Mouse (Mus musculus) cerebellum, adult 9-11 months (tissue): ENCODE measurements around the gene Fam25c.
A peak's percentile ranks its signal among the peaks of the same experiment; 100 is the strongest.

ENCODE experiments used
- DNase-seq: peaks from one replicate; pipeline ENCODE4 v3.0.0; 2022

Fam25c gene

DNA sequence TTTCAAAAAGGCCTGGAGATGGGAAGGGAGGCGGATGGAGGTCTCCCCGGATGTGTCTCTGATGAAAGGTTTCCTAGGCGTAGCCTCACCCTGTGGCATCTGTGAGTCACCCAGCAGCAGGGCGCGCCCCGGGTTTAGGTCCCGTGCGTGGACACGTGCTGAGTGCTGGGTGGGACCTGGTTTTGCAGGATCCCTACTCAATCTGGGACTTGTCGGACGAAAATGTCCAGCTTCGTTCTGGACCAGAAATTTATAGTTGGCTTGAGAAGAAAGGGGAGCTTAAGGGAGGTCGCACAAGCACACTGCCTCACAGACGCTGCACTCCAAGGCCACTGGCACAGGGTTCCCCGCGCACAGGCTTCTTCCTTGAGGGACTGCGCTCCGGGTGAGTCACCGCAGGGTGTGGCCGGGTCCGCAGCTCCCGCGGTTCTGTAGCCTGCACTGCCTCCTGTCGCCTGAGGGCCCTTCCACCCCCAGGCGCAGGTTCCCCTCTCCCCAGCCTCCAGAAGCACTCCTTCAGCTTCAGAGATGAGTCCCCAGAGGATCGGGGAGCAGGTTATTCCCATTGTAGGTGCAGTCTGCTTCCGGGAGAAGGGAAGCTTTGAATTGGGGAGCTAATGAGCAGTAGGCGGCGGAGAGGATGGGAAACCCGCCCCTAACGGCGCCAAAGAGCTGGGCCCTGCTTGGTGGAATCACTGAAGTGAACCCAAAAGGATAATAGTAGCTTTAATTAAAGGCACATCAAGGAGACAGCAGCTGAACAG lies 8.4 kb upstream of the Fam25c start:
- peak; percentile 70 for DNase-seq

DNA sequence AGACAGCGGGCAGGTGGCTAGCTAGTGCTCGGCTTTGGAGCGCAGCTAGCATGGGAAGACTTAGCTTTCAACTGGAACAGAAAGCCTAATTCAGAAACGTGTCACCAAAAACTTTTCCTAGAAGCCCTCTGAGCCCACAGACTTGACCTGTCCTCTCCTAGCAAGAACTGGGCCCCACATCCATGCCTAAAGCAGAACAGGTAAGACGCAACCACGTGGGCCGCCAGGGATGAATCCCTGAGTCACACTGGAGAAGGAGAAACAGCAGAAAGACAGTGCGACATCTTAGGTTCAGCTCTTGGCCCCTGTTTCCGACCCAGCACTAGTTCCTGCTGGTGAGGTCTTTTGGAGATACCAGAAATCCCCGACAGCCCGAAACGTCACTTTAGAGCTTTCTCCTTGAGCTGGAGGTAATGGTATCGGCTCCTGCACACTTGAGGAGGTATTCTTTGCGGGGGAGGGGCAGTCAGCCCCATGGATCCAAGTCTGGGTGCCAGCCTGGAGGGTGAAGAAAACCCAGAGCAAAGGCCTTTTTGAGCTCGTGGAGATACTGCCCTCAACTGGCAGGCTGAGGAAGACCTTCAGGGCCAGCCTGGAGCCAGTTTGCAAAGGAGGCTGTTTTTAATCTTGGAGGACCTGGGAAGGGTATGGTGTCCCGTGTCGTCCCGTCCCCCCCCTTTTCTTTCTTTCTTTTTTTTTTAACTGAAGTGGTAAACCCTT lies 7.7 kb upstream of the Fam25c start:
- DNase-seq, result peak; percentile 87

DNA sequence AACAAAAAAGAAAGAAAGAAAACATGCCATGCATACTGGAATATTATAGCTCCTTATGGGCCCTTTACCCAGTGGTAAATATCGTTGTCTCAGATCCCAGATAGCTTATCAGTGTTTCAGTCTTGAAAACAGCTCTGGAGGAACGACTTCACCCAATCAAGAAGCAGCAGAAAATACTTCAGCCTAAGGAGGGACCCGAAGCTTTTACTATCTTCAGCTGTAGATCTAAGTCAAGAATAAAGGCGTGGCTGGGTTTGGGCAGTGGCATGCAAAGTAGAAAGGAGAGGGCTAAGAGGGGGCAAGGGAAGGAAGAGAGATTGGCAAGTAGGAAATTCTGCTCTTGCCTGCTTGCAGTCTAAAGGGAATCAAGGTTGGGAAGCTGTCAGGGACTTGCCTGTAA lies 6.9 kb upstream of the Fam25c start:
- no peak for DNase-seq

DNA sequence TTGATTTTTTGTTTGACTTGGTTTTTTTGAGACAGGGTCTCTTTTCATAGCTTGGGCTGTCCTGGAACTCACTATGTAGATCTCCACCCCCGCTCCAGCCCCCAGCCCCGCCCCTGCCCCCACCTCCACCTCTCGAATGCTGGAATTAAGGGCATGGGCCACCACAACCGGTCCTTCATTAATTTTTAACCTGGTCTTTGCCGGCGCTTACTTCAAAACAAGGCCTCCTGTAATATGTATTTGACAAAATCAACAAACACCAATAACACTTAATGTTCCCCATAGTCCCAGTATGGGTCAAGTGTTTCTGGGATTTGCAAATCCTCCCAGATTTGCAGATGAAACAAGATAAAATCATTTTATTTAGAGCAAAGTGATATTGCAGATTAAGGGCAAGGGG lies 5.0 kb upstream of the Fam25c start:
- no peak for DNase-seq

DNA sequence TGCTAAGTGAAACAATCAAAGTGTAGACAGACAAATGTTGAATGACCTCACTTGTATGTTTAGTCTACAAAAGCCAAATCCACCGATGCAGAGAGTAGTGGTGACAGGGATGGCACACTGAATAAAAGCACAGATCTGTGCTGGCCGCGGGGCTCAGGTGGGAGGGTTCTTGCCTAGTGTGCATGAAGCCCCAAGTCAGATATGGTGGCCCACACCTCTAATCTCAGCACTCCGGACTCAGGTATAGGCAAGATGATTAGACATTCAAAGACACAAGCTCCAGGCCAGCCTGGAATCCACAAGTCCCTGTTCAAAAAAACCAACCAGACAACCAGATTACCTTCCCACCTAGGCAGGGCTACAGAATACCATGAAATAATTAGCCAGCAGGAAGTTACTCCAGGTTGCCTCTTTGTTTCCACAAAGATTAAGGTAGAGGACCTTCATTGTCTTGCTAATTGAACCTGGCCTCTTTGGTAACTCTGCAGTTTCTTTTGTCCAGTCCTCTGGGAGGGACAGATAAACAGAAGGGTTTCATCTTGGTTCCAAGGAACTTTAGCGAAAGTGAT lies 4.5 kb upstream of the Fam25c start:
- DNase-seq, result no peak

DNA sequence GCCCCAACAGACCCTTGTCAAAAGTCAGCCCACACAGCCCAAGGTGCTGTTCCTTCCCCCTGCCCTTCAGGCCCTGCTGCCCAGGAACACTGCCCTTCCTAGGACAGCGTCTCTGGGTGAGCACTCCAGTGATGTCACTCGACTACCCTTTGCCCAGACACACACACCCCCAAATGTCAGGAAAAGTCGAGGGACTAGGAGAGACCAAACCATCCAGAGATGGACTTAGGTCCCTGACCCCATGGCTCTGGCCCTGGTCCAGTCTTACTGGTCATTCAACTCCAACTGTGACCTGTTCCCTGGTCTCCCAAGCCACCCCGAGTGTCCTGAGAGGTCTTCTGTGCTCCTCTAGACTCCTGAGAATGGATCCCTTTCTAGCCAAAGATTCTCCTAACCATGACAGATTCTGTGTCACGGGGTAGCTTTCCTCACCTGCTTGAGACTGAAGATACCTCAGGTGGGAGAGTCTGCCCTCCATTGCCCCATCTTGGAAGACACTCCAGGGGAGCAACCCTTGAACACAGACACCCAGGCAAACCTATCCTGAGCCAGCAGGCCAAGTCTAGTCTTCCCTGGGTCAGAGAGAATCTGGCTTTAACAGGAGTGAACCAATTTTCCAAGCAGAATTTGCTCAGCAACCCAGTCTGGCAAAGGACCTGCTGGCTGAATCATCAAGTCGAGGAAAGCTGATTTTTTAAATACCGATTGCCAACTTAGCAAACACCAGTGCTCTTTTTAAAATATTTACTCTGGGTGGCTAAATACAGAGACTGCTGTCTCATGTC lies 2.6 kb upstream of the Fam25c start:
- no peak for DNase-seq

DNA sequence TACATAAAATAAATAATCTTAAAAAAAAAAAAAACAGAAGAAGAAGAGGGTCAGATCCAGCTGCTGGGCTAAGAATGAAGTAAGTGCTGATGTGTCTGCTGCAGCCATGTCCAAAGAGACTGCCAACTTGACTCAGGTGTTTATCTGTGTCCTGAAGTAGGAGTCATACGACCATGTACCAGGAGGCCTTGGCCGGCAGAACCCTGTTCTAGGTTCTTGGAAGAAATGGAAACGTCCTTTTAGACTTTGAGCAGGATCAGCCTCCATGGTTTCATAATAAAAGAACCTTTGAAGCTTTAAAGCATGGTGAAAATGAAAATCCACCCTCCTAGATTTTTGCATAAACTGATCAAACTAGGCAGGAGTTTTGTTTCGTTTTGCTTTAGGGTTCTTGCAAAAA lies 777 bp downstream of the Fam25c start:
- DNase-seq, result no peak

DNA sequence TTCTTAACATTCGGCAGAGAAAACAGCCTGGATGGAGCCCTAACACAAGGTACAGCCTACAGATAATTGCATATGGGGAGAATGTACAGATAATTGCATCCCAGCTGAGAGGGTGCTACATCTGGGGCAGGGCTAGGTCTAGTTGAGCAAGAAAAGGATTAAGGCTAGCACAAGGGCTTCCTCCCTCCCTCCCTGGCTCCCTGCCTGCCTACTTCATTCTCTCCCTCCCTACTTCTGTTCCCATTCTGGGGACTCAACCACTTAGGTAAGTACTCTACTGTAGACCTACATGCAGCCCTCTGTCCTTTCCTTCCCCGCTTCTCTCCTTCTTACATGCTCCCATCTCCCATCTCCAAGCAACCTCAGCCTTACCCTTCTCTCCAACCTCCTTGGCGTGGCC lies 1.9 kb downstream of the Fam25c start:
- DNase-seq, result no peak

DNA sequence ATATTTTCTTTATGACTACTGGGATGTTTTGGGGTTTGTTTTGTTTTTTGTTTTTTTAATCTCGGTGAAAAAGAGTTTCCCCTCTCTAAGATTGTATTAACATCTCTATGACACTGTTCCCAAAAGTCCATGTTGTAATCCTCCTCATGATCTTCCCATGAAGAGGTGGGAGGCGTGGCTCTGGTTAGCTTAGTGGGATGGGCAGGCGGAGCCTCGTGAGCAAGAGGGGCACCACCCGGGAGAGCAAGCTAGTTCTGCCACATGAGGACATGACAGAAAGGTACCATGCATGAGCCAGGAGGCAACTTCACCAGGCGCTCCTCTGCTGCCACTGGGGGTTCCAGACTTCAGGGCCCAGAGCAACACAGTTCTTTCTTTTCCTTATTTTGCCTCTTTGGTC lies 2.7 kb downstream of the Fam25c start:
- no peak for DNase-seq

DNA sequence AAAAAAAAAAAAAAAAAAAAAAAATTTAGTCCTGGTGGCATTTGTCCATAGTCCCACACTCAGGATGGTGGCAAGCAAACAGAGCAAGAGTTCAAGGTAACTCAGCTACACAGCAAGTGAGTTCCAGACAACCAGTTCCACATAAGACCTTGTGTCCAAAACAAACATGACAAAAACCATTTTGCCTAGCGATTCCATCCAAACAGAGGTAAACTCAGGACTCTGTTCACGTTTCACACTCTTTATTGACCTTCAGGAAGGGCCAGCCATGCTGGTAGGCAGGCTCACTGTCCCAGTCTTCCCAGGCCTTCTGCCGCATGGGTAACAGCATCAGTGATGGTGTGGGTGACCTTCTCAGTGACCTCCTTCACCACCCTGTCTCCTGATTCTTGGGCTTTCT lies 3.6 kb downstream of the Fam25c start:
- DNase-seq, result no peak

DNA sequence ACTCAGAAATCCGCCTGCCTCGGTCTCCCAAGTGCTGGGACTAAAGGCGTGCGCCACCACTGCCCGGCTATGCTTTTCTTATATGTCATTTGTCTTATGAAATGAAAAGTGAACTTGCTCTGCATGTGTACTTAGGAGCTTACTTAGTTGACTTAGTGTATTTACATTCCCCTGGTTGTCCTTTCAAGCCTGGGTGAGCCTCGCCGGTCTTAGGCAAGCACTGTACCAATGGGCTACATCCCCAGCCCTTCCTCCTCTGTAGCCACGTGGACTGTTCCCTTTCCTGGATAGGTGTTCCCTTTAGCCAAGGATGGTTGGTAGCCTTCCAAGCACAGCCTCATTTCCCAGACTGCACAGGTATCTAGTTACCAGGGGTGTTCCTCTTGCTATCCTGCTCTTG lies 6.2 kb downstream of the Fam25c start:
- DNase-seq, result no peak

DNA sequence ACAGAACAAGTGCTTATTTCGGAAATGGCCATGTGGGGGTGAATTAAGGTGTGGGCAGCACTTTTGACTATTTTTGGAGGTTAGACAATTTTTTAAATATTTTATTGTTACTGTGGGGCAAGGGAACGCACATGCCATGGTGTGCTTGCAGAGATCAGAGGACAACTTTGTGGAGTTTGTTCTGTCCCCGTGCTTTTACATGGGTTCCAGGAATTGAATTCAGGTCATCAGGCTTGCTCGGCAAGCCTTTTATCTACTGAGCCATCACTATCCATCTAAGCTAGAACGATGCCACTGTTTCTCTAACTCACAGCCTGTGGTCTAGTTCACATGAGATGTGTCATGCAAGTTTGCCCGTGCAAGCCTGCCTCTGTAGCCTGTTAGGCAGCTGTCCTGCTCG lies 6.9 kb downstream of the Fam25c start:
- DNase-seq, result no peak

DNA sequence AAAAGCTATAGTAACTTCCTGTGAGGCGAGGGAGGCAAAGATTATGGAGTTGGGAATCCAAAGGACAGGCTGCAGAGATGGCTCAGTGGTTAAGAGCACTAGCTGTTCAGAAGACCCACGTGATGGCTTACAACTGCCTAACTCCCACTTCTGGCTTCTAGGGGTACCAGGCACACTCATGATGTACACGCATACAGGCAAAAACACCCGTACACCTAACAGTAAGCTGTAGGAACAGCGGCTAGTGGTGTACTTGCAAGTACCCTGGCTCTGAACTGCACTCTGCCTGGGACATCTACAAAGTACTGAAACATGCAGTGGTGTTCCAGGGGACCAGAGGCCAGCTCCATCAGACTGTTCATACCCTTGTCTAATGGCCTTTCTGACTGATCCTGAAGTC lies 8.1 kb downstream of the Fam25c start:
- DNase-seq, result no peak

DNA sequence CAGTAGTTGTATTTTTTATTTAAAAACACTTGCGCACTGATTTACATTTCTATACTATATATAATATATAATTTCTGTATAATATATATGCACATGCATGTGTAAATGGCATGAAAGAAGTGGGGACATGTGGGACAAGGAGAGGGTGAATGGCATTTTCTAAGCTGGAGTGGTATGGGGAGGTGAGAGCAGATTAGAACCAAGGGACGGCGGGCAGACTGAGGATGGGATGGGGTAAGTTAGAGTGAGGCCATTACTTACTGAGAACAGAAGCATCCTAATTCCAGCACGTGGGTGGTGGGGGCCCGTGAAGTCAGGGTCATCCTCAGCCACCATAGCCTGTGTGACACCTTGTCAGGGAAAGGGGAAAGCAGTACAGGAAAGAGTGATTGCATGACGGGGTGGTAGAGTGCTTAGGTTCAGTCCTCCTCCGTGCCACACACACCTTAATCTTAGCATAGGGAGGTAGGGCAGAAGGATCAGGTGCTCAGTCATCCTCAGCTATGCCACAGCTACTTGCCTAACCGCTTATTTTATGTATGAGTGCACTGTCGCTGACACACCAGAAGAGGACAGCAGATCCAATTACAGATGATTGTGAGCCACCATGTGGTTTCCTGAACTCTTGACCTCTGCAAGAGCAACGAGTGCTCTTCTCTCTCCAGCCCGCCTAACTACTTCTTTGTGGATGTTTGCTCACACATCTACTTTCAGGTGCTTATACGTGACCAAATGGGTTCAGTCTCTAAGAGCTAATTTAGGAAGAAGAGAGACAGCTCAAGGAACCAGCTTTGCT lies 9.3 kb downstream of the Fam25c start:
- no peak for DNase-seq

DNA sequence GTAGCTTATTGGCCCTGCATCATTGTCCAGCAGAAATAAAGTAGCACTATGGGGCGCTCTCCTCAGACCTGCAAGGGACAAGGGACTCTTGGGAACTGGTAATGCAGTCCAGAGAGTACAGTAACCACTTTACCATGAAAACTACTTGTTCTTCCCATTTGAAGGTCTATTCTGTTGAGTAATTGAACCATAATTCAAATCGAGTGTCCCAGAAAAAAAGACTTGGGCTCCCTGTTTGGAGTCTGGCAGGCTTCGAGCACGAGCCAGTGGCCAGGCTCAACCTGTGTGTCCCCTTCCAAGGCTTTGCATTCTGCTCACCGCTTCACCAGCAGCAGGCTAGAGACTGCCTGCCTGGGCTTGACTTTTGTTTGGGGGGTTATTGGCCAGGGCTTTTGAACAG lies 10.9 kb downstream of the Fam25c start:
- no peak for DNase-seq

DNA sequence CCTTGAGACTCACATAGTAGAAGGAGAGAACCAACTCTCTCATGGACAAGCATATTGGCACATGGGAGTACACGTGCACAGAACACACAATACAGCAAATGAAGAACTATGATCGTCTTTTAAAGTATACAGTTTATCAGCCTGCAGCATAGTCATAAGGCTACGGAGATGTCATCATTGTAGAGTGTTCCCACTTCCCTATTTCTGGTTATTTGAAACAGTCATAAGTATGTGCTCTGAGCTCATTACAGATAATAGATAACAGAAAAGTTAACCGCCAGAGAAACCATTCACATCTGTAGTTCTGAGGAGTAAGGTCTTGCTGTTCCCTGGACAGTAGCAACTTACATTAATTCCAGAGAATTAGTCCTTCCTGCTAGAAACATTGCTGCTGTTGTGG lies 12.2 kb downstream of the Fam25c start:
- no peak for DNase-seq

DNA sequence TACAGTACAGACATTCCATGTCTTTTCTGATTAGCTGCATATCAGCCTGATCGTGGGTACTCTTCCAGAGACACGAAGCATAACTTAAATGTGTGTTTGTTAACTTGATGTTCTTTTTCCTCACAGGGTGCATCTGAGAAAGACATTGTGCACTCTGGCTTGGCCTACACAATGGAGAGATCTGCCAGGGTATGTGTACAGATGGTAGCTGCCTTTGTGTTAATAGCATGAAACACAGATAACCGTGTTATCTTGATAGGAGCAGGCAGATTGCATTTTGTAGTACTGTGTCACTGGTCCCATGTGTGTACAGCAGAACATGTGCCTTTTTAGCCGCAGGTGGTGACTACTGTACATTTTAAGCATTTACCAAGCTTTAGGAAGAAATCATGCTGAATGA lies 13.2 kb downstream of the Fam25c start:
- DNase-seq, result no peak

DNA sequence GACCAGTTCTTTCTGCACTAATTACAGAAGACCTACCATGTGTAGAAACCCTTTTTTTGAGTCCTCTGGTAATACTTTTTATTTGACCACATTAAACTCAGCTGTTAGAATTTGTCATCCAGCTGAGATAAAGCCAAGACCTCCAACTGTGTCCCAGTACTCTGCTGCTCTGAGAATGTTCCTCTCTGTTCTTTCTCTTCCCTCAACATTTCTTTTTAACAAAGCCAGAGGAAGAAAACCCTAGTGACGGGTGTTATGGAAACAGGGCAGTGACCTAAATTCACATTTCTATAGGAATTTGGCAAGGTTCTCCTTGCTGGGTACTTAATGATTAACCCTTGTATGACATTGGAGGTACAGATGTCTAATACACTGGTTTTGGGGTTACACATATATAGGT lies 15.8 kb downstream of the Fam25c start:
- peak; percentile 14 for DNase-seq

DNA sequence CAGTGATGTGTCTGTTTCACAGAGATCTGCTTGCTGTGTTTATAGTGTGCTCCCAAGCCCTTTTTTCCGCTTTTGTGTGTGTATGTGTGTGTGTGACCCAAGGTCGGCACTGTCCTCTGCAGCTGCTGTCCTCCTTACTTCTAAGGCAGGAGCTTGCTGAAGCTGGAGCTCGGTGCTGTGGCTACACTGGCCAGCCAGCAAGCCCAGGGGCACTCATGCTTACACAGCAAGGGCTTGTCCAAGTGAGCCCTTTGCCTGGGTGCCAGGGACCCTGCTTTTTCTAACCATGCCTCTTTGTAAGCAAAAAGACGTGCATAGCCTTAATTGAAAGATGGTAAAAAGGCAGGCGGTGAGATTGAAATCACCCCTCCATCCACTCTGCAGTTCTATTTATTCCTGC lies 22.8 kb downstream of the Fam25c start:
- DNase-seq, result peak; percentile 47

DNA sequence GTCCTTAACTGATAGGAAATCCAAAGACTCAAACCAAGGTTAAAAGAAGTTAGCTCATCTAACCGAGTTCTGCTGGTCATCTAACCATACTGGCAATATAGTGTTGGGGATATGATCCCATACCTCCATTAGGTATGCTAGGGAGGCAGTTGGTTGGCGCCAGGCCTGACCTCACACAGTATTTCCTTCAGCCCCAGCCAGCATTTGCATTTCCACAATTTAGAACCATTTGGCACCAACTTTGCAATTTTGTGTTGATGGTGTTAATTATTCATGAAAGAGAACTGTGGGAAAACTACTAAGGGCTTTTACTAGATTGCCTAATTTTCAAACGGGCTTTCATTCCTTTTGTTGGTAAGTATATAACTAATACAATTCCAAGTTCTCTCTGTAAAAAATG lies 23.3 kb downstream of the Fam25c start:
- no peak for DNase-seq

DNA sequence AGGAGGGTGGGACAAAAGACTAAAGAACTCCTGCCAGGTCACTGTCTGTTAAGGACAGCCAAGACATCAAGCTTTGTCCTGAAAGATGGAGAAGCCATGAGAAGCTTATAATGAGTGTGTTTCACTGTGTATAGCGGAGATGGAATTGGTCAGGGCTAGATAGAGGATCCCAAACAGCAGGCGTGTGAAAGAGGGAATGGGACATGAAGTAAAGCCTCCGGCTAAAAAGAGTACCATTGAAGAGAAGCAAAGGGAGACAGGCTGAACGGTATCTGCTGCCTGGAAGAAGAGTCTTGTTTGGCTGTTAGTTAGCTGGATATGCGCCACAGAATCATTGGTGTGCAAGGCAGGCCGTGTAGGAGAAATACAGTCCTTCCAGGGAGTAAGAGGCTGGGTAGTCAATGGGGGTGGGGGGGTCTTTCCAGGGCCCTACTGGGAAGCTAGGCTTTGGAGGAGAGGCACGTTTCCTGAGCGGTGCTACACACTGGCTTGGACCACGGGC lies 24.5 kb downstream of the Fam25c start:
- DNase-seq, result no peak

DNA sequence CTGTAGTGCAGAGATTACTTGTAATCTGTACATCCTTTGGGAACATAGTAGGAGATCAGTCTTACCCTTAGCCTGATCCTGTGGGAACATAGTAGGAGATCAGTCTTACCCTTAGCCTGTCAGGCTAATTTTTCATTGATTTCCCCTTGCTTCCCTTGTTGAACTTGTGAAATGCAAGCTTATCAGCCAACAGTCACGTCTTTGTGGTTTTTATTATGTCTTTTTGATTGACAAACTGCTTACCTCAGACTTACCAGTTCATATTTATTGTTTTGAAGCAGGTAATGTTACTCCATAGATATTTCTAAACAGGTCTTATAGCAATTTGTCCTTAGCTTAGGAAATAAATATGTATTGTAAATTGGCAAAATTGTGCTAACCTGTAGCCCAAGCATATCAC lies 27.6 kb downstream of the Fam25c start:
- no peak for DNase-seq

DNA sequence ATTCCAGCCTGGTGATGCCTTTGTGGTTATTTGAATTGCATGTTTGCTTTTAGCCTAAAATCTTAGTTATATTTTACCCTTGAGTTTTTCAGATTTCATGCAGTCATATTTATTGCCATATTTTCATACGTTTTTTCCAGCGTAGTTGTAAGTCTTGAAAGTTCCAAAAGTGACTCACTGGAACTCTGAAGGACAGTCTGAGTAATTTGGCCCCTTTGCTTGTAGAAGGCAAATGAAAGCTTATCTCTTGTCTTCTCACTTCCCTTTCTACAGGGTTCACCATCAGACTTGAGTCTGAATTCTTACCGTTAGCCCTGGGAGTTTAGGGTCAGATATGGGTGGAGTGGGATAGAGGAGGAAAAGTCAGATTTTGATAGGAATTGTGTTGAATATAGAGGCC lies 28.6 kb downstream of the Fam25c start:
- DNase-seq, result no peak
